Mouse (Mus musculus): ENCODE results near the gene Zfp867. TPM values are rescaled to one million over a fixed set of nuclear protein-coding genes. Genes with fewer than 3 reads are reported as not detected.

Zfp867 gene
- 1 to 10 TPM; 3.5 to 3.6 TPM for total RNA-seq (2021)
- long read RNA-seq, experiment 1, partial matches to known transcripts, result 0 of 3 reads
- long read RNA-seq, experiment 1, other reads (novel, unspliced or antisense), result 1 of 3 reads
- long read RNA-seq, experiment 2, partial matches to known transcripts, result 0 of 5 reads
- long read RNA-seq, experiment 2, other reads (novel, unspliced or antisense), result 1 of 5 reads

GRCm38 (mm10) chr11:59472326-59472677, at the start of gene Zfp867:
Gene Zfp867, minus strand, starts transcription at chr11:59472474.
- peak; percentile 89 for DNase-seq
- intact Hi-C loops (cut with DNase I; ENCODE audit: low total_unique reads), result no loop called here

- no peak for DNase-seq
- intact Hi-C loops (cut with DNase I; ENCODE audit: low total_unique reads), result no loop called here
Observed at GRCm38 (mm10) chr11:59519741-59520495, 47.6 kb upstream of the Zfp867 start.

- no peak for DNase-seq
- intact Hi-C loops (cut with DNase I; ENCODE audit: low total_unique reads), result no loop called here
Observed at GRCm38 (mm10) chr11:59518226-59518625, 46.0 kb upstream of the Zfp867 start.

- intact Hi-C loops (cut with DNase I; ENCODE audit: low total_unique reads), result no loop called here
- DNase-seq, result no peak
Observed at GRCm38 (mm10) chr11:59517441-59517840, 45.2 kb upstream of the Zfp867 start.

GRCm38 (mm10) chr11:59514789-59515188, 42.5 kb upstream of the Zfp867 start:
- intact Hi-C loops (cut with DNase I; ENCODE audit: low total_unique reads), result no loop called here
- no peak for DNase-seq

- intact Hi-C loops (cut with DNase I; ENCODE audit: low total_unique reads), result no loop called here
- DNase-seq, result no peak
Observed at GRCm38 (mm10) chr11:59514381-59514780, 42.1 kb upstream of the Zfp867 start.

- intact Hi-C loops (cut with DNase I; ENCODE audit: low total_unique reads), result no loop called here
- no peak for DNase-seq
Observed at GRCm38 (mm10) chr11:59513556-59513955, 41.3 kb upstream of the Zfp867 start.

- DNase-seq, result no peak
- intact Hi-C loops (cut with DNase I; ENCODE audit: low total_unique reads), result no loop called here
Observed at GRCm38 (mm10) chr11:59512733-59513132, 40.5 kb upstream of the Zfp867 start.

GRCm38 (mm10) chr11:59511558-59511957, 39.3 kb upstream of the Zfp867 start:
- no peak for DNase-seq
- intact Hi-C loops (cut with DNase I; ENCODE audit: low total_unique reads), result no loop called here

- DNase-seq, result no peak
- intact Hi-C loops (cut with DNase I; ENCODE audit: low total_unique reads), result no loop called here
Observed at GRCm38 (mm10) chr11:59506713-59507074, 34.4 kb upstream of the Zfp867 start.

GRCm38 (mm10) chr11:59505839-59506712, 33.8 kb upstream of the Zfp867 start:
- intact Hi-C loops (cut with DNase I; ENCODE audit: low total_unique reads), result no loop called here
- DNase-seq, result peak; percentile 94

GRCm38 (mm10) chr11:59505351-59505838, 33.1 kb upstream of the Zfp867 start:
- intact Hi-C loops (cut with DNase I; ENCODE audit: low total_unique reads), result no loop called here
- DNase-seq, result peak; percentile 46

GRCm38 (mm10) chr11:59501978-59502700, 29.9 kb upstream of the Zfp867 start:
- DNase-seq, result no peak
- intact Hi-C loops (cut with DNase I; ENCODE audit: low total_unique reads), result no loop called here

GRCm38 (mm10) chr11:59497747-59498146, 25.5 kb upstream of the Zfp867 start:
- no peak for DNase-seq
- intact Hi-C loops (cut with DNase I; ENCODE audit: low total_unique reads), result no loop called here

GRCm38 (mm10) chr11:59496672-59497310, 24.5 kb upstream of the Zfp867 start:
- intact Hi-C loops (cut with DNase I; ENCODE audit: low total_unique reads), result no loop called here

GRCm38 (mm10) chr11:59486222-59486621, 13.9 kb upstream of the Zfp867 start:
- no peak for DNase-seq
- intact Hi-C loops (cut with DNase I; ENCODE audit: low total_unique reads), result loop anchor here (10.0 kb wide), 1 partner anchor 251 kb away; no protein-coding TSS in a partner anchor

More at GRCm38 (mm10) chr11:59496672-59497310, 24.5 kb upstream of the Zfp867 start:
- no peak for DNase-seq

GRCm38 (mm10) chr11:59485641-59486040, 13.4 kb upstream of the Zfp867 start:
- intact Hi-C loops (cut with DNase I; ENCODE audit: low total_unique reads), result loop anchor here (10.0 kb wide), 1 partner anchor 251 kb away; no protein-coding TSS in a partner anchor
- no peak for DNase-seq

- no peak for DNase-seq
- intact Hi-C loops (cut with DNase I; ENCODE audit: low total_unique reads), result loop anchor here (2.0 to 10.0 kb wide), 2 partner anchors 182 to 248 kb away; no protein-coding TSS in a partner anchor
Observed at GRCm38 (mm10) chr11:59483212-59483611, 10.9 kb upstream of the Zfp867 start.

- intact Hi-C loops (cut with DNase I; ENCODE audit: low total_unique reads), result no loop called here
Observed at GRCm38 (mm10) chr11:59477240-59477639, 5.0 kb upstream of the Zfp867 start.

More at GRCm38 (mm10) chr11:59477240-59477639, 5.0 kb upstream of the Zfp867 start:
- DNase-seq, result no peak
